Mouse (Mus musculus): ENCODE results near the gene Grb10. TPM values are rescaled to one million over a fixed set of nuclear protein-coding genes. Genes with fewer than 3 reads are reported as not detected.
A peak's percentile ranks its signal among the peaks of the same experiment; 100 is the strongest.

The Grb10 gene
- polyA plus RNA-seq, 1 experiment from 2014 or later = not detected

DNA sequence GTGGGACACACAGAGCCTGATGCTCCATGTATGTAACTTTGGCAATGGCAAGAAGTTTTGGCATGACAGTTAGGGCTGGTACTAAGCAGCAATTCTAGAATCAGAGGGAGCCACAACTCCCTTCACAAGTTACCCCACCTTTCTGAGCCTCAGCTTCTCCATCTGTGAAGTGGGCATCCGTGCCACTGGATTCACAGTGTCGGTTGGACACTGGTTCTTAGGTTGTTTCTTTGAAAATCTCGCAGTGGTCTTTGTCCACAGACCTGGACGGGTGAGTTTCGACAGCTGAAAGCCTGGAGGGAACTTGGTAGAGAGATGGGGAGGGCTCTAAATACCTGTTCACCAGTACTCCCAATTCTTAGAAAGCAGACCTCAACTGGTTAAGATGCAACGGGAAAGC, 83.9 kb downstream of the Grb10 start:
- Histone ChIP-seq H3K4me3 (ENCODE audit: inconsistent target) (no peak overlapping the region), H3K36me3 (ENCODE audit: inconsistent target) (no peaks in the 10 kb centered on the region), H3K27ac (no peak overlapping the region), H3K79me2 (ENCODE audit: inconsistent target) (no peaks in the 10 kb centered on the region)
- 97% methylated on average over 6 of the region's 6 CpGs for WGBS (ENCODE audit: missing documents)

DNA sequence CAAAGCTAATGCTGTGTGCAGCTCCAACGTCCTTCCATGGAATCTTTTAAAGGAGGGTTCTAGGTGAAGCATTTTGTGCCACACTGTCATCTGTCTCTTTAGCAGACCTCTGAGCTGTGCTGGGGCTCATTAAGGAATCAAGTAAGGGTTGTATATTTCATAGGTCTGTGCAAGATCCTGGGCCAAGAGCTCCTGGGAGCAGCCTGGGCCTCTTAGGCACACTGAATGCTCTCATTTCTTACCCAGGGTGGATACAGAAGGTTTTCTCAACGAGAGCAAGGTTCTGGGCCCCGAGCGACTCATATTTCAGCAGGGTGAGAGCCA, 84.4 kb downstream of the Grb10 start:
- 96% methylated on average over 4 of the region's 4 CpGs for WGBS (ENCODE audit: missing documents)
- Histone ChIP-seq H3K27ac (no peak overlapping the region), H3K4me3 (ENCODE audit: inconsistent target) (no peak overlapping the region)

DNA sequence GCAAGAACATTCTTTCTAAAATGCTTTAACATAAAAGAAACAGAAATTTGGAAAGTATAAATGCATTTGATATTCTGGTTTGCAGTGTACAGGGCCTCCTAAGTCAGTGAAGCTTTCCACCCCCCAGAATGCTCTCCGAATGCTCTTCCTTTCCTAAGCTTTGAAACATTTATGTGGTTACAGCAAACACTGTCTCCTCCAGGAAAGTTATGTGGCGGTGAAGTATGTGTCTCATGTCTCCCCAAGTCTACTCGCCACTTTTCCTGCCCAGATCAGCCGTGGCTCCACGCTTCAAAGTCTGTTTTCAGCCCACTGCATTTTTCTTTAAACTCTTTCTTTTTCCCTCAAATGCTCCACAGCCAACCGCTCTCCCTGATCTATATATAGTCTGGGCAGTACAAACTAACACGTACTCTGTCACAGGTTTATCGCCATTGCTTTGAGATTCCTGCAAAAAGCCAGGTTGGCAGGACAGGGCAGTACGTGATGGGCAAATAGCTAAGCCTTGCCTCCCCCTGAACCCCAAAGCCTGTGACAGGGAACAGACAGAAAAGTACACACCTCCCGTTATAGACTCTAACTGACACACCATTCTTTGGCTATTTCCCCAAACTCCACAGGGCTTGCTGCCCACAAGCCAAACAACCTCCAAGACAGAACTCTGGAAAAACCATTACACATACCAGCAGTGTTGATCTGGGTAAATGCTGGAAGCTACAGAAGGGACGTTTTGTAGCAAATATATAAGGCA, 84.9 kb downstream of the Grb10 start:
- no peaks in the 10 kb centered on the region for H3K36me3 ChIP-seq (ENCODE audit: inconsistent target)
- 91% methylated on average over 11 of the region's 11 CpGs for WGBS (ENCODE audit: missing documents)
- H3K4me3 ChIP-seq (ENCODE audit: inconsistent target) = no peak overlapping the region
- no peak overlapping the region for H3K27ac ChIP-seq
- no peaks in the 10 kb centered on the region for H3K79me2 ChIP-seq (ENCODE audit: inconsistent target)

More for the DNA sequence above, 84.4 kb downstream of the Grb10 start:
- H3K79me2 ChIP-seq (ENCODE audit: inconsistent target) = no peaks in the 10 kb centered on the region
- no peaks in the 10 kb centered on the region for H3K36me3 ChIP-seq (ENCODE audit: inconsistent target)

DNA sequence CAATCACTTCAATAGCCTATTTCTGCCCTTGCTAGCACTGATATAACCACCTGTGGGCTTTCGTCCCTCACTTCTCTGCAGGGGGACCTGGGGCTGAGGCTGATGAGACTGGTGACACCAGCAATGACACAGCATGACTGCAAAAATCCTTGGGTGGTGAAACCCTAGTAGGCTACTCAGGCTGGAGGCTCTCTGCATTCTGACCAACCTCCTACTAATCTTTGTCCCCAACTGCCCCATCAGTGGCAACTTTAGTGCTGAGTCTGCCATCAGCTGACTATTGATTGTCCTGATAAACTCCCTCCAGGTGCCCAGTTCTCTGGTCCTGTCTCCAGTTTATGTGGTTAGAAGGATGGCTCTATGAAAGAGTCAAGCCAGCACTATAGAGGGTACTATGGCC, 85.9 kb downstream of the Grb10 start:
- H3K27ac ChIP-seq = no peak overlapping the region
- WGBS (ENCODE audit: missing documents) = 70% methylated on average over 1 of the region's 1 CpGs
- H3K4me3 ChIP-seq (ENCODE audit: inconsistent target) = no peak overlapping the region
- H3K36me3 ChIP-seq (ENCODE audit: inconsistent target) = no peaks in the 10 kb centered on the region
- H3K79me2 ChIP-seq (ENCODE audit: inconsistent target) = no peaks in the 10 kb centered on the region

GRCm38 (mm10) chr11:11948988-11949365, 89.5 kb downstream of the Grb10 start:
- Histone ChIP-seq H3K4me3 (ENCODE audit: inconsistent target) (no peak overlapping the region), H3K79me2 (ENCODE audit: inconsistent target) (no peaks in the 10 kb centered on the region), H3K36me3 (ENCODE audit: inconsistent target) (no peaks in the 10 kb centered on the region), H3K27ac (no peak overlapping the region)
- 79% methylated on average over 4 of the region's 4 CpGs for WGBS (ENCODE audit: missing documents)

DNA sequence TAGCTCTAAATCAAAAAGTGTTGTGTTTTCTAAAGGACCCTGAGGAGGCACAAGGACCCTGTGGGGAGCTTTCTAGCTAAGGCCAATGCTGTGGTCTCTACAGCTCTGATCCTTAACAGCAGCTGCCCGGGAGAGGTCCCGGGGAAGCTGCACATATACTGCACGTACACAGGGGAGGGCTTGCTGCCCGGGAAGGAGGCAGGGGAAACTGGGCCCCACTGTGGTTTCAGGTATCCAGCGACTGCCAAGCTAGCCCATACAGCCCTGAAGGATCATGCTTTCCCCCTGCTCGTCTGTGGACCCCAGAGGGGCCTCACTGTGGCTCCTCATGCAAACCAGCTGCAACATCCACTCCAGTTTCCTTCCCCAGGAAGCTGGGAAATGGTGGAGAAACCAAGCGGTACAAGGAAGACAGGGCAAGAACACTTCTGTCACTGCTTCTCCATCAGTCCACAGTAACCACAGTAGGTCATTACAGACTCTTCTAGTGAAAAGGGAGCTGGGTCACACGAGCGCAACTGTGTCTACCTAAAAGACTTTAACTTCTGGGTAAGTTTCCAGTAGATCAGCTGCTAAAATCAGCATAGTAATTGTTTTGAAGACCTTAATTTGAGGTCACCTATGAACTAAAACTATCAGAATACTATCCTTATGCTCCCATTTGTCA, 90.0 kb downstream of the Grb10 start:
- no peak overlapping the region for H3K4me3 ChIP-seq (ENCODE audit: inconsistent target)
- no peaks in the 10 kb centered on the region for H3K36me3 ChIP-seq (ENCODE audit: inconsistent target)
- H3K27ac ChIP-seq = no peak overlapping the region
- H3K79me2 ChIP-seq (ENCODE audit: inconsistent target) = no peaks in the 10 kb centered on the region
- 31% methylated on average over 9 of the region's 9 CpGs for WGBS (ENCODE audit: missing documents)

- no peaks in the 10 kb centered on the region for H3K36me3 ChIP-seq (ENCODE audit: inconsistent target)
- 80% methylated on average over 5 of the region's 5 CpGs for WGBS (ENCODE audit: missing documents)
Observed at GRCm38 (mm10) chr11:11947857-11948256, 90.6 kb downstream of the Grb10 start.

DNA sequence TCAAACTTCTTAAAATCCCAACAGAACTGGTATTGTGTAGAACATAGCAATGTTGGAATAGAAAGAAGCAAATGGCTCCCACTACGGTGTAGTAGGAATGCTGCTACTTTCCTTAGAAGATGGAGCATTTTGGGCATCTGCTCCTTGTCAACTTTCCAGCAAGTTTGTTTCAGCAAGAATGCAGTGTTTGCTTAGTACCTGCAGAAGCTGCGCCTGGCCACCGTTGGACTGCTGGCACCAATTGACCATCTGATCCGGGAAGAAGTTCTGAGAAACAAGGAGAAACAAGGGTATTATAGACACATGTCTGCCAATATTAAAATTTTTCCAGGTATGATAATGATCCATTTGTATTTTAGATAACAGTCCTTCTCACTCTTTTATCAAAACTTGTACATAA, 92.7 kb downstream of the Grb10 start:
- H3K79me2 ChIP-seq (ENCODE audit: inconsistent target) = no peaks in the 10 kb centered on the region
- 98% methylated on average over 4 of the region's 4 CpGs for WGBS (ENCODE audit: missing documents)
- H3K27ac ChIP-seq = no peak overlapping the region
- no peak overlapping the region for H3K4me3 ChIP-seq (ENCODE audit: inconsistent target)
- no peaks in the 10 kb centered on the region for H3K36me3 ChIP-seq (ENCODE audit: inconsistent target)

More at GRCm38 (mm10) chr11:11947857-11948256, 90.6 kb downstream of the Grb10 start:
- H3K27ac ChIP-seq = no peak overlapping the region
- no peak overlapping the region for H3K4me3 ChIP-seq (ENCODE audit: inconsistent target)
- H3K79me2 ChIP-seq (ENCODE audit: inconsistent target) = no peaks in the 10 kb centered on the region

GRCm38 (mm10) chr11:11944814-11945213, 93.7 kb downstream of the Grb10 start:
- H3K79me2 ChIP-seq (ENCODE audit: inconsistent target) = no peaks in the 10 kb centered on the region
- no peaks in the 10 kb centered on the region for H3K36me3 ChIP-seq (ENCODE audit: inconsistent target)
- H3K4me3 ChIP-seq (ENCODE audit: inconsistent target) = no peak overlapping the region
- no peak overlapping the region for H3K27ac ChIP-seq
- WGBS (ENCODE audit: missing documents) = 90% methylated on average over 4 of the region's 4 CpGs

GRCm38 (mm10) chr11:11944082-11944349, 94.5 kb downstream of the Grb10 start:
- Histone ChIP-seq H3K36me3 (ENCODE audit: inconsistent target) (no peaks in the 10 kb centered on the region), H3K27ac (no peak overlapping the region), H3K4me3 (ENCODE audit: inconsistent target) (no peak overlapping the region), H3K79me2 (ENCODE audit: inconsistent target) (no peaks in the 10 kb centered on the region)

GRCm38 (mm10) chr11:11943240-11944081, 95.0 kb downstream of the Grb10 start:
- no peak overlapping the region for H3K4me3 ChIP-seq (ENCODE audit: inconsistent target)
- no peaks in the 10 kb centered on the region for H3K36me3 ChIP-seq (ENCODE audit: inconsistent target)
- WGBS (ENCODE audit: missing documents) = 91% methylated on average over 11 of the region's 13 CpGs
- H3K27ac ChIP-seq = no peak overlapping the region
- H3K79me2 ChIP-seq (ENCODE audit: inconsistent target) = no peaks in the 10 kb centered on the region

DNA sequence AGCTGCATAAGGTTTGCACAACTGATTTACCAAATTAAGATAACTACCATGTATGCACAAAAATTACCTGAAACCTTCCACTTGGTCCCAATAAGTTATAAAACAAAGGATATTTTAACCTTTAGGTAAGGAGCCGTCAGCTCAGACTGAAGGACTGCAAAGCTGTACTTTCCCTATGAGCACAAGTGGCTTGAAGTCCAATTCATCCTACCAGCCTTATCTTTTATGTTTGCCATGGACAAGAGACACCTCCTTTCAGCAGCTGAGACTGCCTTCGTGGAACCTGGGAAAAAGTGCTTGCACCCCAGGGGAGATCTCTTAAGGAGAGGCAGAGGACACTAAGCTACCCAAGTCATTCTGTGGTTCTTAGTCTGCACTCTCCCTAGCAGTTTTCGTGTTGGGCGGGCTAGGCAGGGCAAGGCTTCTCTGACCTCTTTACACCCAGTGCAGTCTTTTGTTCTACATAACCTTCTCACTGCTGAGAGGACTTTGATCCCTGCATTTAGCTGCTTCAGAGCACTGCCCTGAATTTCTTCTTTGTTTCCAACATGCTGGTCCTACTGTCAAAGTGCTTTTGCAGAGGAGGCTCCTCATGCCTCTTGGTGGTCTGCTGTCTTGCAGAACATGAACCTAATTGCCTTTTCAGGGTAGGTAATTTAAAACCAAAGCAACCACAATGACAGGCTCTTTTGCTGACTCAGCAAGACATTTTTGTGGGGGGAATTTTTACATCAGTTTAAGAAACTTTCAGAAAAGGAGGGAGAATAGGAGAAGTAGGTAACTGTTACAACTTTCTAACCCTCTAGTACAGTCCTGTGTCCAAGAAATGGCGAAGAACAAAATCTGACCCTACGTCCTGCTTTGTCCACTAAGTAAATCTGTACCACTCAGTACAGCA, 95.9 kb downstream of the Grb10 start:
- no peak overlapping the region for H3K27ac ChIP-seq
- H3K79me2 ChIP-seq (ENCODE audit: inconsistent target) = no peaks in the 10 kb centered on the region
- H3K4me3 ChIP-seq (ENCODE audit: inconsistent target) = no peak overlapping the region
- 91% methylated on average over 6 of the region's 6 CpGs for WGBS (ENCODE audit: missing documents)
- H3K36me3 ChIP-seq (ENCODE audit: inconsistent target) = no peaks in the 10 kb centered on the region

DNA sequence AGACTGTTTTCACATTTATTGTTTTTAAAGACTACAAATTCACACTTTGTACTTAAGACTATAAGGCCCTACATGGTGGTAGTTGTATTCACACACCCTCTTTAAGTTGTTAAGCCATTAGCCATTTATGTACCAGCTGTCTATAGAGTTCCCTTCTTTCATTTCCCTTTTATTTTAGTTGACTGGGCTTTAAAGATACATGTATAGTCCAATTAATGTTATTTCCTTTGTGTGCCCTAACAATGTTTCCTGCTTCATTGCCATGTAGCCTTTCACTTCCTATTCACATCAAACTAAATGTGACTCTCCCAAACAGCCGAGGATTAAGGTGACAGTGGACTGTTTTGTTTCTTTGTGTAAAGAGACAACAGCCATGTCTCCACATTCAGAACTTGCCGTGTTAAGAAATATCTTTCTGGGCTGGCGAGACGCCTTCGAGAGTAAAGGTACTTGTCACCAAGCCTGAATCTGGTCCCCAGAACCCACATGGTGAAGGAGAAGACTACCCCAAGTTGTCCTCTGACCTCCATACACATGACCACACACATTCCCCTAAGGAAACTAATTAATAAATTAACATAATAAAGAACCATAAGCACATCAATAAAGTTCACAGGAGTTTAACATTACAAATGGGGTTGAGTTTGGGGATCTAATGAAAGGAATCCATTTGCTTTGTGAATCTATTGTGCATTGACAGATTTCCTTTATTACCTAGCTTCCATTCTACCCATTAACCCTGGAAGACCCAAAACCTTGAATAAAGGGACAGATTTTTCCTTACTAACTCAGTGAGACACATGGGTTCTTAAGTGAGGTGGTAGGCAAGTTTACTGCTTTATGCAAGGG, 97.4 kb downstream of the Grb10 start:
- Histone ChIP-seq H3K36me3 (ENCODE audit: inconsistent target) (no peaks in the 10 kb centered on the region), H3K27ac (peak overlapping the region; percentile 59; the same call in 1 of the 2 replicates), H3K4me3 (ENCODE audit: inconsistent target) (no peak overlapping the region), H3K79me2 (ENCODE audit: inconsistent target) (no peaks in the 10 kb centered on the region)
- WGBS (ENCODE audit: missing documents) = 75% methylated on average over 5 of the region's 5 CpGs

- 29% methylated on average over 3 of the region's 3 CpGs for WGBS (ENCODE audit: missing documents)
- H3K36me3 ChIP-seq (ENCODE audit: inconsistent target) = no peaks in the 10 kb centered on the region
- no peaks in the 10 kb centered on the region for H3K79me2 ChIP-seq (ENCODE audit: inconsistent target)
- peak overlapping the region; percentile 59 for H3K27ac ChIP-seq
- H3K4me3 ChIP-seq (ENCODE audit: inconsistent target) = no peak overlapping the region
Observed at GRCm38 (mm10) chr11:11939611-11940010, 98.9 kb downstream of the Grb10 start.

Data from macrophage (primary cell).